Mouse (Mus musculus) liver, embryonic 14.5 days (tissue): Measurements from ENCODE around the gene Tbc1d10a. TPM values are rescaled to one million over a fixed set of nuclear protein-coding genes. Genes with fewer than 3 reads are reported as not detected.

ENCODE experiments used
- ATAC-seq: fragments of 200-750 bp; cut with Nextera tagmentation; 2 replicates; pipeline ENCODE4 v1.8.0; 2017; ENCODE audit warnings: moderate number of reproducible peaks, mild to moderate bottlenecking, moderate library complexity; ENCODE audit not compliant: insufficient read depth
- DNase-seq, 3 experiments: peaks; one replicate each; pipeline ENCODE4 v3.0.0-alpha.2; 2012 to 2013; ENCODE audit warnings: low read depth in 3 of 3, low spot score in 3 of 3
- H3K27ac ChIP-seq: fragments of 300-500 bp; sonication (generic); 2 replicates; pipeline ENCODE4 v1.5.1; 2014; ENCODE audit warnings: moderate library complexity, mild to moderate bottlenecking, control low read depth, inconsistent platforms
- H3K27me3 ChIP-seq: fragments of 300-500 bp; sonication (generic); 2 replicates; pipeline ENCODE4 v1.6.1; 2014; ENCODE audit warnings: mild to moderate bottlenecking, low read length, moderate library complexity; ENCODE audit not compliant: control insufficient read depth, insufficient read depth
- H3K36me3 ChIP-seq: fragments of 300-500 bp; sonication (generic); replicated peaks from 2 replicates; pipeline ENCODE4 v1.6.1; 2014; ENCODE audit warnings: low read depth; ENCODE audit not compliant: control insufficient read depth, insufficient read depth
- H3K4me1 ChIP-seq, 2 experiments: fragments of 200-500 bp in 1 of 2; fragments of 300-500 bp in 1 of 2; sonication (generic) in 1 of 2; replicated peaks; 2 replicates each; pipeline ENCODE4 v1.6.1; 2012 to 2014; ENCODE audit warnings: antibody characterized with exemption in 1 of 2, inconsistent platforms in 1 of 2, low read length in 1 of 2; ENCODE audit not compliant: control insufficient read depth in 2 of 2, insufficient read depth in 2 of 2
- H3K4me2 ChIP-seq: fragments of 300-500 bp; sonication (generic); 2 replicates; pipeline ENCODE4 v1.6.1; 2014; ENCODE audit warnings: low read depth, mild to moderate bottlenecking, control low read depth, moderate library complexity
- H3K4me3 ChIP-seq, 2 experiments: fragments of 200-500 bp in 1 of 2; fragments of 300-500 bp in 1 of 2; sonication (generic) in 1 of 2; 2 replicates each; pipeline ENCODE4 v1.5.1; 2012 to 2014; ENCODE audit warnings: low read depth in 2 of 2, low read length in 2 of 2, mild to moderate bottlenecking in 2 of 2, control low read depth in 1 of 2, inconsistent platforms in 1 of 2, moderate library complexity in 1 of 2; ENCODE audit not compliant: insufficient read depth in 1 of 2
- H3K9ac ChIP-seq: fragments of 300-500 bp; sonication (generic); replicated peaks from 2 replicates; pipeline ENCODE4 v1.6.1; 2014; ENCODE audit warnings: mild to moderate bottlenecking, control low read depth, moderate library complexity
- H3K9me3 ChIP-seq: fragments of 300-500 bp; sonication (generic); 2 replicates; pipeline ENCODE4 v1.6.1; 2016; ENCODE audit warnings: low read length, mixed read lengths; ENCODE audit not compliant: control insufficient read depth
- CTCF ChIP-seq: IDR thresholded peaks from 2 replicates; pipeline ENCODE4 v1.5.1; 2016; ENCODE audit warnings: antibody characterized with exemption, low read depth, control low read depth
- EP300 ChIP-seq: IDR thresholded peaks from 2 replicates; pipeline ENCODE4 v1.6.1; 2016; ENCODE audit warnings: antibody characterized with exemption, low read depth
- WGBS: fragments of 180-500 bp; shearing (Covaris S2); extraction: QIAGEN DNeasy Blood & Tissue Kit; methylation state at CpG from one replicate; pipeline ENCODE4 v1.1.7; 2014; ENCODE audit not compliant: insufficient replicate concordance; 5-methylcytosine and 5-hydroxymethylcytosine counted together
- polyA plus RNA-seq, 2 experiments: library from polyadenylated mRNA; depleted of rRNA in 1 of 2; stranded (reverse) in 1 of 2; unstranded in 1 of 2; fragments of >200 nt; fragmentation: Nextera tagmentation in 1 of 2; extraction: Ambion mirVana in 1 of 2; gene quantifications; 2 replicates each; pipeline versions ENCODE4 v1.2.1 to v1.2.3; 2012 to 2014

Tbc1d10a gene
- polyA plus RNA-seq, 2 experiments = 2.6 to 6.2 TPM

DNA sequence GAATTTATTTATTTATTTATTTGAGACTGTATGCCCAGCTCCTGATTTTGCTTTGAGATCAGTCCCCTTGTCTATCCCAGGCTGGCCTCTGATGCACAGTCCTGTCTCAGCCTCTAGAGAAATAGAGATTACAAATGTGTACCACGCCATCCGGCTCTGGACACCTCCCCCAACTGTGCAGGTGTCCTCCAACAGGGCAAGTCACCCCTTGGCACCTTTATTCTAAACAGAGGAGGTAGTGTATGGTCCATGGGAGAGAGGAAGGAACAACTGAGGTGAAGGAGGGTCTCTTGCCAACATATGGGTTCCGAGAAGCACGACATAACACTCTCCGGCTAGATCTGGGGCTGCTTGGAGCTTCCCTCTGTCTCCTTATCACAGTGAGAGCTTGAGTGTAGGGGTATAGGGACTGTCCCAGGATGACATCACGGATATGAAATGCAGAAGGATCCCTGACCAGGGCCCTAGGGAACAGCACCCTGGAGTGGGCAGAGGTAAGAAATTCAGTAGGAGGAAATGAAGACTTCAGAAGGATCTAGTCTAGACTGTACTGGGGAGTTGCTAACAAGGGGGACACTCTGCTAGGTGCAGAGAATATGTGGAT, 48.6 kb downstream of the Tbc1d10a start:
- Histone ChIP-seq H3K36me3 (peaks cover 4% of the 10 kb centered on the region), H3K4me1 (peaks cover 12 to 22% of the 10 kb centered on the region in 2 experiments), H3K27ac (peak overlapping the region; percentile 46), H3K4me3 (no peak overlapping the region), H3K9ac (peak overlapping the region; percentile 51), H3K4me2 (peak overlapping the region; percentile 58), H3K9me3 (no peaks in the 10 kb centered on the region), H3K27me3 (no peaks in the 10 kb centered on the region)
- 70% methylated on average over 6 of the region's 6 CpGs for WGBS
- ATAC-seq (peak; percentile 27; the same call in 1 of the 2 replicates), DNase-seq (no peak)
- TF ChIP-seq EP300 (no peak), CTCF (no peak)

DNA sequence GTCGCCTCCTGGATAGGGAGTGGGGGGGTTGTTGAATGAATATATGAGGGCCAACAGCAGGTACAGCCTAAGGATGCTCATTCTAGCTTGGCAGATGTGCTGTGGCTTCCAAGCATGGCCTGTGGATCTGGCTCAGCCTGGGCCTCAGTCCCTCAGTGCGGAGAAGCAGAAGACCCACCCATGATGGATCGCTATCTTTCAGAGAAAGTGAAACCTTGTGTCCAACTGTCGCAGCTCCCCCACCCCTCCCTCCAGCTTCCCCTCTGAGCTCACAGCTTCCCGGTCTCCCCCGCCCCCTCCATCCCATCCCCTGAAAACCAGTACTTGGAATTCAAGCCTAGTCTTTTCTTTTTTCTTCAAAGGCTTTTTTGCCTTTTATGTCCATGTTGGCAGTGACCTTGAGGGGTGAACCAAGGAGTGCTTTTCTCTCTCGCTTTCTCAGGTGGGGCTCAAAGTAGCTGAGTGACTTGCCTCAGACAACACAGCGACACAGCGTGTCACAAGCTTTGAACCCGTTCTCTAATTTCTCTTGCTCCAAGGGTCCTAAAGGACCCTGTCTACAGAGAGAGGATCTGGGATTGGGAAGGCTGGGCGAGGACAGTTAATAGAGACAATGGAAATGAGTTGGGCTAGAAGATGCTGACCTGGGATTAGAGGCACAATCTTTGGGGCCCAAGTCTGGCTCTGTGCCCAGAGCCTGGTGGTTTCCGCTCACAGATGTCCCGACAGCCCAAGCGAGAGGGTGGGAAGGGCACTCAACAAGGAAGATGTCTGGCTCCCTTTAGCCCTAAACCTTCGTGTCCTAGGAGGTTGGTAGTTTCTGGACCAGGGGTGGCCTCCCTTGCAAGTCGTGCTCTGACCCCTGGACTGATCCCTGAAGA, 49.3 kb downstream of the Tbc1d10a start, which contains the start of gene Osm:
TSS of gene Osm (plus strand) at position 756 of the 881 bp plus-strand sequence.
- Histone ChIP-seq H3K27ac (peak within 1 kb of the TSS; percentile 46), H3K9ac (peak within 1 kb of the TSS; percentile 51)

DNA sequence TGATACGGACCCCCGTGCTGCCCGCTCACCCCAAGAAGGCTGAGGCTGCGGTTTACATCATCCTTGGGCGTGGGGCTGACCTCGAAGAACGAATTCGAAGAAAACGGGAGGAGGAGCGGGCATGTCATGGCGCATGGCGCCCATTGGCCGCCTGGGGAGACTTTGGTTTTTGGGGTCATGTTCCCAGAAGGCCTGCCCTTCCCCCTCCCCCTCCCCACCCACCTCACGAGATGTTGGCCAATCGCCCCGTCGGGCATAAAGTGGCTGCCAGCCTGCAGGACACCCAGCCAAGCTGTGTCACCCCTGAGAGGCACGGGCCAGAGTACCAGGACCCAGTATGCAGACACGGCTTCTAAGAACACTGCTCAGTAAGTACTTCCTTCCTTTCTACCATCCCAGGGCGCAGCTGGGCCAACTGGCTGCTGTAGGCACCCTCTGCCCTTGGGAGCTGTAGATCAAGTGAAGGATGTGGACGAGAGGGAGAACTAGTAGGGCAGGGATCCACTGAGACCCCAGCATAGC, 50.0 kb downstream of the Tbc1d10a start:
- H3K27ac ChIP-seq = no peak overlapping the region
- no peak for DNase-seq
- 69% methylated on average over 21 of the region's 21 CpGs for WGBS

More for the DNA sequence above, 49.3 kb downstream of the Tbc1d10a start, which contains the start of gene Osm:
- peak; percentile 59; the same call in 1 of the 2 replicates for ATAC-seq
- H3K4me2 ChIP-seq = peak within 1 kb of the TSS; percentile 58
- peaks cover 4% of the 10 kb centered on the region for H3K36me3 ChIP-seq
- peak within 1 kb of the TSS in 1 of 2 experiments; percentile 7; a peak in 1 of 4 replicates for H3K4me3 ChIP-seq
- H3K4me1 ChIP-seq = peaks cover 12 to 24% of the 10 kb centered on the region in 2 experiments
- H3K9me3 ChIP-seq = no peaks in the 10 kb centered on the region
- DNase-seq = no peak
- WGBS = 52% methylated on average over 16 of the region's 16 CpGs
- H3K27me3 ChIP-seq = no peaks in the 10 kb centered on the region
- TF ChIP-seq EP300 = no peak
- no peak for TF ChIP-seq CTCF

DNA sequence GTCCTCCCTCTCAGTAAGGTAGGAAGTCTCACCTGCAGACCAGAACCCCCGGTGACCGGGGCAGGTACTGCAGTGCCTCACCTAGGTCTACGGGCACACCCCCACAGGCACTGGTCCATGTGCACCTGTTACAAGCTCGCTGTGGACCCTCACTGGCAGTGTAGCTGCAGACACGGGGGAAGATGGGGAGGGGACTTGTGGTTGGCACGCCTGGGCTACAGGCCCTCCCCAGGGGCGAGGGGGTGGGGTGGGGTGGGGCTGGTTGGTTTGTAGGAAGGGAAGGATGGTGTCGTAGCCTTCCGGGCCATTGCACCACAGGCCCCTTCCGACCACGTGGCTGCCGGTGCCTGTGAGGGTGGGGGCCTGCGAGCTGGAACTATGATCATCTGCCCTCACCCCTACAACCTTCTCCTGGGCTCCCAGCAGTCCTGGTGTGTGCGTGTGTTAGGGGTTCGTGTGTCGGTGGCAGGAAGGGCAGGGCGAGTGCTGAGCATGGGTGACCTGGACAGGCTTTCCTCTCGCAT, 50.9 kb downstream of the Tbc1d10a start:
- peak; percentile 9; the same call in 1 of the 2 replicates for ATAC-seq
- peaks cover 12 to 23% of the 10 kb centered on the region in 2 experiments for H3K4me1 ChIP-seq
- 34% methylated on average over 18 of the region's 18 CpGs for WGBS
- peak overlapping the region; percentile 8; the same call in 1 of the 2 replicates for H3K4me2 ChIP-seq
- DNase-seq = no peak
- H3K9me3 ChIP-seq = no peaks in the 10 kb centered on the region
- H3K36me3 ChIP-seq = peaks cover 2% of the 10 kb centered on the region; the same call in 1 of the 2 replicates
- H3K9ac ChIP-seq = no peak overlapping the region
- H3K27ac ChIP-seq = no peak overlapping the region
- no peak for TF ChIP-seq EP300
- peak; percentile 43; the same call in 1 of the 2 replicates for TF ChIP-seq CTCF
- no peak overlapping the region for H3K4me3 ChIP-seq
- no peaks in the 10 kb centered on the region for H3K27me3 ChIP-seq

More for the DNA sequence above, 50.0 kb downstream of the Tbc1d10a start:
- no peak for ATAC-seq
- Histone ChIP-seq H3K4me3 (no peak overlapping the region), H3K36me3 (peaks cover 4% of the 10 kb centered on the region), H3K27me3 (no peaks in the 10 kb centered on the region), H3K9ac (no peak overlapping the region), H3K4me1 (peaks cover 12 to 26% of the 10 kb centered on the region in 2 experiments), H3K4me2 (peak overlapping the region; percentile 58), H3K9me3 (no peaks in the 10 kb centered on the region)
- no peak for TF ChIP-seq EP300
- no peak for TF ChIP-seq CTCF
